Mouse (Mus musculus): ENCODE measurements around the gene Pdgfra. TPM values are rescaled to one million over a fixed set of nuclear protein-coding genes. Genes with fewer than 3 reads are reported as not detected.

Gene Pdgfra
- 26.5 and 29.3 TPM in 2 replicates for polyA plus RNA-seq (2014; fragmentation: Nextera tagmentation; extraction: Ambion mirVana)

GRCm38 (mm10) chr5:75152021-75152425, at the start of gene Pdgfra:
Gene Pdgfra (plus strand): TSS chr5:75152292.
- 0% methylated on average over 10 of the region's 10 CpGs for WGBS
- Histone ChIP-seq H3K36me3 (ENCODE audit: control insufficient read depth, insufficient read depth, low read length) (no peaks in the 10 kb centered on the region), H3K27ac (ENCODE audit: low read depth, low read length) (peak within 1 kb of the TSS; percentile 68), H3K4me2 (replicated peaks; ENCODE audit: low read depth, low read length) (peak within 1 kb of the TSS; percentile 31), H3K9me3 (ENCODE audit: control insufficient read depth, low read length) (no peaks in the 10 kb centered on the region), H3K27me3 (ENCODE audit: control insufficient read depth, insufficient read depth, low read length) (peaks cover 61% of the 10 kb centered on the region), H3K4me3 (ENCODE audit: low read depth, low read length) (peak within 1 kb of the TSS; percentile 45), H3K9ac (ENCODE audit: low read depth, low read length) (peak within 1 kb of the TSS; percentile 52), H3K4me1 (replicated peaks; ENCODE audit: control insufficient read depth, insufficient read depth, low read length) (peaks cover 9% of the 10 kb centered on the region; the same call in 1 of the 2 replicates)
- no peak for ATAC-seq (ENCODE audit: low FRiP score)
- peak; percentile 66 for DNase-seq (ENCODE audit: low spot score)

GRCm38 (mm10) chr5:75106511-75106910, 45.6 kb upstream of the Pdgfra start:
- DNase-seq (ENCODE audit: low spot score) (no peak), ATAC-seq (ENCODE audit: low FRiP score) (no peak)
- no peaks in the 10 kb centered on the region for H3K27me3 ChIP-seq (ENCODE audit: control insufficient read depth, insufficient read depth, low read length)
- no peaks in the 10 kb centered on the region for H3K4me1 ChIP-seq (replicated peaks; ENCODE audit: control insufficient read depth, insufficient read depth, low read length)
- H3K9ac ChIP-seq (ENCODE audit: low read depth, low read length) = no peak overlapping the region
- no peaks in the 10 kb centered on the region for H3K36me3 ChIP-seq (ENCODE audit: control insufficient read depth, insufficient read depth, low read length)
- no peak overlapping the region for H3K27ac ChIP-seq (ENCODE audit: low read depth, low read length)
- H3K4me2 ChIP-seq (replicated peaks; ENCODE audit: low read depth, low read length) = no peak overlapping the region
- H3K9me3 ChIP-seq (ENCODE audit: control insufficient read depth, low read length) = no peaks in the 10 kb centered on the region
- 64% methylated on average over 3 of the region's 3 CpGs for WGBS
- H3K4me3 ChIP-seq (ENCODE audit: low read depth, low read length) = no peak overlapping the region

GRCm38 (mm10) chr5:75109368-75109767, 42.7 kb upstream of the Pdgfra start:
- Histone ChIP-seq H3K9me3 (ENCODE audit: control insufficient read depth, low read length) (no peaks in the 10 kb centered on the region), H3K27ac (ENCODE audit: low read depth, low read length) (no peak overlapping the region), H3K27me3 (ENCODE audit: control insufficient read depth, insufficient read depth, low read length) (no peaks in the 10 kb centered on the region), H3K4me1 (replicated peaks; ENCODE audit: control insufficient read depth, insufficient read depth, low read length) (no peaks in the 10 kb centered on the region), H3K9ac (ENCODE audit: low read depth, low read length) (no peak overlapping the region), H3K4me3 (ENCODE audit: low read depth, low read length) (no peak overlapping the region), H3K36me3 (ENCODE audit: control insufficient read depth, insufficient read depth, low read length) (no peaks in the 10 kb centered on the region), H3K4me2 (replicated peaks; ENCODE audit: low read depth, low read length) (no peak overlapping the region)
- no peak for DNase-seq (ENCODE audit: low spot score)
- WGBS = 57% methylated on average over 5 of the region's 5 CpGs
- no peak for ATAC-seq (ENCODE audit: low FRiP score)

- H3K36me3 ChIP-seq (ENCODE audit: control insufficient read depth, insufficient read depth, low read length) = no peaks in the 10 kb centered on the region
Observed at GRCm38 (mm10) chr5:75111781-75112180, 40.3 kb upstream of the Pdgfra start.

GRCm38 (mm10) chr5:75118840-75119239, 33.3 kb upstream of the Pdgfra start:
- Histone ChIP-seq H3K27ac (ENCODE audit: low read depth, low read length) (no peak overlapping the region), H3K4me1 (replicated peaks; ENCODE audit: control insufficient read depth, insufficient read depth, low read length) (no peaks in the 10 kb centered on the region), H3K9ac (ENCODE audit: low read depth, low read length) (no peak overlapping the region), H3K27me3 (ENCODE audit: control insufficient read depth, insufficient read depth, low read length) (no peaks in the 10 kb centered on the region), H3K4me3 (ENCODE audit: low read depth, low read length) (no peak overlapping the region), H3K4me2 (replicated peaks; ENCODE audit: low read depth, low read length) (no peak overlapping the region), H3K9me3 (ENCODE audit: control insufficient read depth, low read length) (no peaks in the 10 kb centered on the region), H3K36me3 (ENCODE audit: control insufficient read depth, insufficient read depth, low read length) (no peaks in the 10 kb centered on the region)
- 60% methylated on average over 7 of the region's 7 CpGs for WGBS
- DNase-seq (ENCODE audit: low spot score) (peak; percentile 45), ATAC-seq (ENCODE audit: low FRiP score) (no peak)

More at GRCm38 (mm10) chr5:75111781-75112180, 40.3 kb upstream of the Pdgfra start:
- Histone ChIP-seq H3K4me3 (ENCODE audit: low read depth, low read length) (no peak overlapping the region), H3K27ac (ENCODE audit: low read depth, low read length) (no peak overlapping the region), H3K27me3 (ENCODE audit: control insufficient read depth, insufficient read depth, low read length) (no peaks in the 10 kb centered on the region), H3K4me2 (replicated peaks; ENCODE audit: low read depth, low read length) (no peak overlapping the region), H3K9ac (ENCODE audit: low read depth, low read length) (no peak overlapping the region), H3K4me1 (replicated peaks; ENCODE audit: control insufficient read depth, insufficient read depth, low read length) (no peaks in the 10 kb centered on the region), H3K9me3 (ENCODE audit: control insufficient read depth, low read length) (no peaks in the 10 kb centered on the region)
- WGBS = 63% methylated on average over 5 of the region's 5 CpGs
- ATAC-seq (ENCODE audit: low FRiP score) (no peak), DNase-seq (ENCODE audit: low spot score) (no peak)

GRCm38 (mm10) chr5:75121646-75122045, 30.4 kb upstream of the Pdgfra start:
- DNase-seq (ENCODE audit: low spot score) = no peak
- 61% methylated on average over 5 of the region's 5 CpGs for WGBS
- no peak for ATAC-seq (ENCODE audit: low FRiP score)

GRCm38 (mm10) chr5:75134681-75135080, 17.4 kb upstream of the Pdgfra start:
- no peak overlapping the region for H3K4me3 ChIP-seq (ENCODE audit: low read depth, low read length)
- no peak overlapping the region for H3K9ac ChIP-seq (ENCODE audit: low read depth, low read length)
- 87% methylated on average over 7 of the region's 7 CpGs for WGBS
- no peaks in the 10 kb centered on the region for H3K9me3 ChIP-seq (ENCODE audit: control insufficient read depth, low read length)
- H3K36me3 ChIP-seq (ENCODE audit: control insufficient read depth, insufficient read depth, low read length) = no peaks in the 10 kb centered on the region
- H3K4me2 ChIP-seq (replicated peaks; ENCODE audit: low read depth, low read length) = no peak overlapping the region
- no peak overlapping the region for H3K27ac ChIP-seq (ENCODE audit: low read depth, low read length)
- no peaks in the 10 kb centered on the region for H3K27me3 ChIP-seq (ENCODE audit: control insufficient read depth, insufficient read depth, low read length)
- DNase-seq (ENCODE audit: low spot score) (no peak), ATAC-seq (ENCODE audit: low FRiP score) (no peak)
- H3K4me1 ChIP-seq (replicated peaks; ENCODE audit: control insufficient read depth, insufficient read depth, low read length) = no peaks in the 10 kb centered on the region

More at GRCm38 (mm10) chr5:75121646-75122045, 30.4 kb upstream of the Pdgfra start:
- H3K4me2 ChIP-seq (replicated peaks; ENCODE audit: low read depth, low read length) = no peak overlapping the region
- H3K4me1 ChIP-seq (replicated peaks; ENCODE audit: control insufficient read depth, insufficient read depth, low read length) = no peaks in the 10 kb centered on the region
- no peak overlapping the region for H3K9ac ChIP-seq (ENCODE audit: low read depth, low read length)
- H3K36me3 ChIP-seq (ENCODE audit: control insufficient read depth, insufficient read depth, low read length) = no peaks in the 10 kb centered on the region
- no peak overlapping the region for H3K27ac ChIP-seq (ENCODE audit: low read depth, low read length)
- H3K27me3 ChIP-seq (ENCODE audit: control insufficient read depth, insufficient read depth, low read length) = no peaks in the 10 kb centered on the region
- no peaks in the 10 kb centered on the region for H3K9me3 ChIP-seq (ENCODE audit: control insufficient read depth, low read length)
- H3K4me3 ChIP-seq (ENCODE audit: low read depth, low read length) = no peak overlapping the region

- Histone ChIP-seq H3K4me2 (replicated peaks; ENCODE audit: low read depth, low read length) (peak overlapping the region; percentile 40), H3K4me1 (replicated peaks; ENCODE audit: control insufficient read depth, insufficient read depth, low read length) (no peaks in the 10 kb centered on the region), H3K9ac (ENCODE audit: low read depth, low read length) (no peak overlapping the region), H3K27me3 (ENCODE audit: control insufficient read depth, insufficient read depth, low read length) (peaks cover 34% of the 10 kb centered on the region), H3K4me3 (ENCODE audit: low read depth, low read length) (no peak overlapping the region), H3K27ac (ENCODE audit: low read depth, low read length) (no peak overlapping the region), H3K9me3 (ENCODE audit: control insufficient read depth, low read length) (no peaks in the 10 kb centered on the region), H3K36me3 (ENCODE audit: control insufficient read depth, insufficient read depth, low read length) (no peaks in the 10 kb centered on the region)
- DNase-seq (ENCODE audit: low spot score) (peak; percentile 82), ATAC-seq (ENCODE audit: low FRiP score) (0 out of 2 replicates have a peak, but pooled peaks have one; percentile 17)
- WGBS = 6% methylated on average over 14 of the region's 14 CpGs
Observed at GRCm38 (mm10) chr5:75143092-75143491, 9.0 kb upstream of the Pdgfra start.

- Histone ChIP-seq H3K9me3 (ENCODE audit: control insufficient read depth, low read length) (no peaks in the 10 kb centered on the region), H3K4me2 (replicated peaks; ENCODE audit: low read depth, low read length) (no peak overlapping the region), H3K4me1 (replicated peaks; ENCODE audit: control insufficient read depth, insufficient read depth, low read length) (0 out of 2 replicates have a peak, but pooled peaks cover 2% of the 10 kb centered on the region), H3K9ac (ENCODE audit: low read depth, low read length) (no peak overlapping the region), H3K4me3 (ENCODE audit: low read depth, low read length) (no peak overlapping the region), H3K27ac (ENCODE audit: low read depth, low read length) (no peak overlapping the region), H3K36me3 (ENCODE audit: control insufficient read depth, insufficient read depth, low read length) (no peaks in the 10 kb centered on the region), H3K27me3 (ENCODE audit: control insufficient read depth, insufficient read depth, low read length) (peaks cover 40% of the 10 kb centered on the region)
- WGBS = 37% methylated on average over 7 of the region's 7 CpGs
- DNase-seq (ENCODE audit: low spot score) = peak; percentile 15
- ATAC-seq (ENCODE audit: low FRiP score) = no peak
Observed at GRCm38 (mm10) chr5:75143767-75144166, 8.3 kb upstream of the Pdgfra start.
